Mouse (Mus musculus) lung, postnatal 0 days (tissue): ENCODE data around the gene Itgb2l. TPM values are rescaled to one million over a fixed set of nuclear protein-coding genes. Genes with fewer than 3 reads are reported as not detected.
"Not testable (repeated sequence)": the region's sequence is repeated elsewhere in the genome, so short reads cannot be mapped to it uniquely, and the experiment has no call there.

Experiments
- ATAC-seq: fragments of 200-750 bp; cut with Nextera tagmentation; 2 replicates; pipeline ENCODE4 v1.8.0; 2017; ENCODE audit warnings: moderate library complexity
- DNase-seq: peaks from one replicate; pipeline ENCODE4 v3.0.0-alpha.2; 2016; ENCODE audit warnings: low spot score
- H3K27ac ChIP-seq: fragments of 300-500 bp; sonication (generic); 2 replicates; pipeline ENCODE4 v1.5.1; 2014; ENCODE audit warnings: antibody characterized with exemption, mild to moderate bottlenecking, low read length, mixed read lengths
- H3K27me3 ChIP-seq: fragments of 300-500 bp; sonication (generic); replicated peaks from 2 replicates; pipeline ENCODE4 v1.6.1; 2014; ENCODE audit warnings: low read length, mixed read lengths; ENCODE audit not compliant: insufficient read depth
- H3K36me3 ChIP-seq: fragments of 300-500 bp; sonication (generic); 2 replicates; pipeline ENCODE4 v1.6.1; 2014; ENCODE audit warnings: low read length, mixed read lengths; ENCODE audit not compliant: insufficient read depth
- H3K4me1 ChIP-seq: fragments of 300-500 bp; sonication (generic); 2 replicates; pipeline ENCODE4 v1.6.1; 2014; ENCODE audit warnings: antibody characterized with exemption, low read depth, low read length, mixed read lengths; ENCODE audit not compliant: insufficient read depth
- H3K4me2 ChIP-seq: fragments of 300-500 bp; sonication (generic); replicated peaks from 2 replicates; pipeline ENCODE4 v1.6.1; 2014; ENCODE audit warnings: low read depth, mild to moderate bottlenecking, low read length, moderate library complexity, mixed read lengths
- H3K4me3 ChIP-seq: fragments of 300-500 bp; sonication (generic); 2 replicates; pipeline ENCODE4 v1.5.1; 2014; ENCODE audit warnings: low read depth, low read length
- H3K9ac ChIP-seq: fragments of 300-500 bp; sonication (generic); replicated peaks from 2 replicates; pipeline ENCODE4 v1.6.1; 2014; ENCODE audit warnings: low read depth, mild to moderate bottlenecking
- H3K9me3 ChIP-seq: fragments of 300-500 bp; sonication (generic); 2 replicates; pipeline ENCODE4 v1.6.1; 2016; ENCODE audit warnings: low read length, mixed read lengths
- CTCF ChIP-seq: IDR thresholded peaks from 2 replicates; pipeline ENCODE4 v1.5.1; 2016; ENCODE audit warnings: antibody characterized with exemption, mild to moderate bottlenecking
- EP300 ChIP-seq: IDR thresholded peaks from 2 replicates; pipeline ENCODE4 v1.6.1; 2016; ENCODE audit warnings: antibody characterized with exemption, mild to moderate bottlenecking, control low read depth
- WGBS: fragments of 180-500 bp; shearing (Covaris S2); extraction: QIAGEN DNeasy Blood & Tissue Kit; methylation state at CpG from one replicate; pipeline ENCODE4 v1.1.7; 2014; 5-methylcytosine and 5-hydroxymethylcytosine counted together
- polyA plus RNA-seq: library from polyadenylated mRNA; unstranded; fragments of >200 nt; fragmentation: Nextera tagmentation; extraction: Ambion mirVana; gene quantifications from 2 replicates; pipeline ENCODE4 v1.2.1, GENCODE M21; 2015

Itgb2l gene
- polyA plus RNA-seq, 1 experiment from 2014 or later: 0.93 TPM

DNA sequence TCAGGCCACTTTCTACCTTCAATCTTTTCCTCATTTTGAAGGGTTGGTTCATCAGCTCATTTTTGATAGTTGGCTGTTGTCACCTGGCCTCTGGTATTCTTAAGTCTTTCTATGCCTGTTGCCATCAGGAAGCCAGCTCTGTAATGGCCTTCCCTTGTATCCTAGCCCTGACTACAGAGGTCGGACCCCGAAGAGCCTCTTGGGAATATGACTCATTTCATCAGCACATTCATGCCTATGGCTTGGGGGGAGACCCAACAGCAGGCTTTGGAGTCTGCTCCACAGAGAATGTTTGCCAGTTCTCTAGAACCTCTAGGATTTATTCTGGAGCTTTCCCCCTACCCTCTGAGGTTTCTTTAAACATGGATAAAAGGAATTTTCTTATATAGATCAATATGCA is 15.9 kb upstream of the Itgb2l start:
- 80% methylated on average over 2 of the region's 2 CpGs for WGBS
- Histone ChIP-seq H3K4me1 (no peaks in the 10 kb centered on the region), H3K4me3 (no peak overlapping the region), H3K27ac (no peak overlapping the region), H3K4me2 (no peak overlapping the region), H3K27me3 (no peaks in the 10 kb centered on the region), H3K9ac (no peak overlapping the region), H3K9me3 (no peaks in the 10 kb centered on the region), H3K36me3 (no peaks in the 10 kb centered on the region)
- TF ChIP-seq CTCF (no peak), EP300 (no peak)
- ATAC-seq: no peak
- no peak for DNase-seq

DNA sequence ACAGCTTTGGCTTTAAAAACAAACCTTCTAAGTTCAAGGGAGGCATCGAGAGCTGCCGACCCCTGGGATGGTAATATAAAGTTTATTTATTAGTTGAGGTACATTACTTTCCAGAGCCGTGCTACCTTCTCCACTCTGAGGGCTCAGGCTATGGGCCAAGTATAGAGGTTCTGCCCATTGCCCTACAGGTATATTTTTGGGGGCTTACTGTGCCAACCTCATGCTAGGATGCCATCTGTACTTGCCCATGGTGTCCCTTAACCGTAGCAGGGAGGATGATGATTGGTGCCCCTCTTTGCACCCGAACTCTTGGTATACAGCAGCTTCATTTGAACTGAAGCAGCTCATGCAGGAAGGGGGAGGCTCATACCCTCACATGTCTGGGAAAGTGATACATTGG is 14.2 kb upstream of the Itgb2l start:
- no peaks in the 10 kb centered on the region for H3K9me3 ChIP-seq
- no peaks in the 10 kb centered on the region for H3K27me3 ChIP-seq
- no peak overlapping the region for H3K27ac ChIP-seq
- H3K4me3 ChIP-seq: no peak overlapping the region
- DNase-seq (no peak), ATAC-seq (no peak)
- H3K4me1 ChIP-seq: no peaks in the 10 kb centered on the region
- H3K9ac ChIP-seq: no peak overlapping the region
- TF ChIP-seq CTCF (no peak), EP300 (no peak)
- H3K4me2 ChIP-seq: no peak overlapping the region
- H3K36me3 ChIP-seq: no peaks in the 10 kb centered on the region
- 79% methylated on average over 5 of the region's 5 CpGs for WGBS

- TF ChIP-seq EP300 (no peak), CTCF (no peak)
- Histone ChIP-seq H3K36me3 (no peaks in the 10 kb centered on the region), H3K4me2 (no peak overlapping the region), H3K9ac (no peak overlapping the region), H3K27ac (no peak overlapping the region), H3K4me1 (no peaks in the 10 kb centered on the region), H3K4me3 (no peak overlapping the region), H3K9me3 (no peaks in the 10 kb centered on the region), H3K27me3 (no peaks in the 10 kb centered on the region)
- ATAC-seq: no peak
- DNase-seq: no peak
Measured at GRCm38 (mm10) chr16:96454086-96454485, 10.7 kb upstream of the Itgb2l start.

DNA sequence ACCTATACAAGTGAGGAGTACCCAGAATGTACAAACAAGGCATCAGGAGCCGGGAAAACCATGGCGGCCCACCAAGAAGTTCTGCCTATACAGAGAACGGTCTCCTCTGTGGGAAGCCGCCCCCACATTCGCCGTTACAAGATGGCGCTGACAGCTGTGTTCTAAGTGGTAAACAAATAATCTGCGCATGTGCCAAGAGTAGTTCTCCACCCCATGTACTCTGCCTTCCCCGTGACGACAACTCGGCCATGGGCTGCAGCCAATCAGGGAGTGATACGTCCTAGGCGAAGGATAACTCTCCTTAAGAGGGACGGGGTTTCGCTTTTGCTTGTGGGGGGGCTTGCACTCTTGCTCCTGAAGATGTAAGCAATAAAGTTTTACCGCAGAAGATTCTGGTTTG is 7.5 kb upstream of the Itgb2l start:
- H3K4me3 ChIP-seq, ATAC-seq, H3K36me3 ChIP-seq, H3K4me2 ChIP-seq, H3K27ac ChIP-seq, H3K9me3 ChIP-seq, H3K27me3 ChIP-seq, H3K9ac ChIP-seq, H3K4me1 ChIP-seq, DNase-seq: not testable (repeated sequence)
- WGBS: 90% methylated on average over 13 of the region's 16 CpGs

GRCm38 (mm10) chr16:96441826-96442225 is 1.6 kb downstream of the Itgb2l start:
- Histone ChIP-seq H3K4me1 (no peaks in the 10 kb centered on the region), H3K36me3 (no peaks in the 10 kb centered on the region), H3K9me3 (no peaks in the 10 kb centered on the region), H3K4me2 (no peak overlapping the region), H3K4me3 (no peak overlapping the region), H3K27me3 (no peaks in the 10 kb centered on the region), H3K9ac (no peak overlapping the region), H3K27ac (no peak overlapping the region)
- 78% methylated on average over 3 of the region's 3 CpGs for WGBS
- ATAC-seq: no peak
- no peak for DNase-seq
- TF ChIP-seq CTCF: no peak
- no peak for TF ChIP-seq EP300

- Histone ChIP-seq H3K4me1 (no peaks in the 10 kb centered on the region), H3K27ac (no peak overlapping the region), H3K9ac (no peak overlapping the region), H3K9me3 (no peaks in the 10 kb centered on the region), H3K4me3 (no peak overlapping the region), H3K36me3 (no peaks in the 10 kb centered on the region), H3K27me3 (no peaks in the 10 kb centered on the region), H3K4me2 (no peak overlapping the region)
- TF ChIP-seq EP300: no peak
- TF ChIP-seq CTCF: no peak
- no peak for DNase-seq
- ATAC-seq: no peak
- WGBS: 83% methylated on average over 8 of the region's 8 CpGs
Measured at GRCm38 (mm10) chr16:96440871-96441270, 2.5 kb downstream of the Itgb2l start.

- Histone ChIP-seq H3K4me3 (no peak overlapping the region), H3K27me3 (no peaks in the 10 kb centered on the region), H3K9ac (no peak overlapping the region), H3K27ac (no peak overlapping the region), H3K4me1 (no peaks in the 10 kb centered on the region), H3K36me3 (no peaks in the 10 kb centered on the region), H3K4me2 (no peak overlapping the region), H3K9me3 (no peaks in the 10 kb centered on the region)
- 61% methylated on average over 4 of the region's 4 CpGs for WGBS
- ATAC-seq (no peak), DNase-seq (no peak)
- TF ChIP-seq EP300 (no peak), CTCF (no peak)
Measured at GRCm38 (mm10) chr16:96439682-96440081, 3.7 kb downstream of the Itgb2l start.
